Mouse (Mus musculus) hindbrain, embryonic 13.5 days (tissue): ENCODE results near the gene Tsr1. TPM values are rescaled to one million over a fixed set of nuclear protein-coding genes. Genes with fewer than 3 reads are reported as not detected.

ENCODE experiments used
- ATAC-seq: fragments of 200-750 bp; cut with Nextera tagmentation; 2 replicates; pipeline ENCODE4 v1.8.0; 2017; ENCODE audit warnings: moderate TSS enrichment; ENCODE audit not compliant: low FRiP score
- H3K27ac ChIP-seq: fragments of 300-500 bp; sonication (generic); 2 replicates; pipeline ENCODE4 v1.5.1; 2015; ENCODE audit warnings: inconsistent platforms, mild to moderate bottlenecking, moderate library complexity
- H3K27me3 ChIP-seq: fragments of 300-500 bp; sonication (generic); 2 replicates; pipeline ENCODE4 v1.6.1; 2015; ENCODE audit warnings: mild to moderate bottlenecking, inconsistent platforms
- H3K36me3 ChIP-seq: fragments of 300-500 bp; sonication (generic); 2 replicates; pipeline ENCODE4 v1.6.1; 2015; ENCODE audit warnings: mild to moderate bottlenecking, inconsistent platforms
- H3K4me1 ChIP-seq: fragments of 300-500 bp; sonication (generic); replicated peaks from 2 replicates; pipeline ENCODE4 v1.6.1; 2015; ENCODE audit warnings: inconsistent platforms
- H3K4me2 ChIP-seq: fragments of 300-500 bp; sonication (generic); 2 replicates; pipeline ENCODE4 v1.6.1; 2015; ENCODE audit warnings: inconsistent platforms, mild to moderate bottlenecking, moderate library complexity
- H3K4me3 ChIP-seq: fragments of 300-500 bp; sonication (generic); 2 replicates; pipeline ENCODE4 v1.5.1; 2015; ENCODE audit warnings: mild to moderate bottlenecking, inconsistent platforms
- H3K9ac ChIP-seq: fragments of 300-500 bp; sonication (generic); 2 replicates; pipeline ENCODE4 v1.6.1; 2015; ENCODE audit warnings: mild to moderate bottlenecking, inconsistent platforms
- H3K9me3 ChIP-seq: fragments of 300-500 bp; sonication (generic); 2 replicates; pipeline ENCODE4 v1.6.1; 2016; ENCODE audit warnings: inconsistent platforms
- WGBS: fragments of 180-500 bp; shearing (Covaris S2); methylation state at CpG from one replicate; pipeline ENCODE4 v1.1.7; 2015; 5-methylcytosine and 5-hydroxymethylcytosine counted together
- polyA plus RNA-seq: library from polyadenylated mRNA; unstranded; fragments of >200 nt; fragmentation: Nextera tagmentation; extraction: Ambion mirVana; gene quantifications from 2 replicates; pipeline ENCODE4 v1.2.1, GENCODE M21; 2015

Gene Tsr1
- polyA plus RNA-seq, 1 experiment from 2014 or later: 29.4 TPM

DNA sequence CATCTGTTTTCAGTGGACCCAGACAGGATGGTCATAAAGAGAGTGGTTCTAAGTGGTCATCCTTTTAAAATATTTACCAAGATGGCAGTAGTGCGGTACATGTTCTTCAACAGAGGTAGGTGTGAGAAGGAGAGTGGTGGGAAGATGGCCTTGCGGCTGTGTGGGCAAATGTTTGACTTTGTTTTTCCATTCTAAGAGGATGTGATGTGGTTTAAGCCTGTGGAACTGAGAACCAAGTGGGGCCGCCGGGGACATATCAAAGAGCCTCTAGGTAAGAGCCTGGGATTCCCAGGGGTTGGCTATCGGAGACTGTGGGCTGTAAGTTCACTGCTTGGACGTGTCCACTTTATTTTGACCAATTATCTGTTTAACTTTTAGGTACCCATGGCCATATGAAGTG lies 10.0 kb downstream of the Tsr1 start:
- no peak for ATAC-seq
- Histone ChIP-seq H3K4me1 (no peaks in the 10 kb centered on the region), H3K36me3 (peaks cover 78% of the 10 kb centered on the region), H3K9ac (no peak overlapping the region), H3K27ac (no peak overlapping the region), H3K9me3 (no peaks in the 10 kb centered on the region), H3K27me3 (no peaks in the 10 kb centered on the region), H3K4me2 (no peak overlapping the region), H3K4me3 (no peak overlapping the region)
- WGBS: 96% methylated on average over 6 of the region's 6 CpGs

DNA sequence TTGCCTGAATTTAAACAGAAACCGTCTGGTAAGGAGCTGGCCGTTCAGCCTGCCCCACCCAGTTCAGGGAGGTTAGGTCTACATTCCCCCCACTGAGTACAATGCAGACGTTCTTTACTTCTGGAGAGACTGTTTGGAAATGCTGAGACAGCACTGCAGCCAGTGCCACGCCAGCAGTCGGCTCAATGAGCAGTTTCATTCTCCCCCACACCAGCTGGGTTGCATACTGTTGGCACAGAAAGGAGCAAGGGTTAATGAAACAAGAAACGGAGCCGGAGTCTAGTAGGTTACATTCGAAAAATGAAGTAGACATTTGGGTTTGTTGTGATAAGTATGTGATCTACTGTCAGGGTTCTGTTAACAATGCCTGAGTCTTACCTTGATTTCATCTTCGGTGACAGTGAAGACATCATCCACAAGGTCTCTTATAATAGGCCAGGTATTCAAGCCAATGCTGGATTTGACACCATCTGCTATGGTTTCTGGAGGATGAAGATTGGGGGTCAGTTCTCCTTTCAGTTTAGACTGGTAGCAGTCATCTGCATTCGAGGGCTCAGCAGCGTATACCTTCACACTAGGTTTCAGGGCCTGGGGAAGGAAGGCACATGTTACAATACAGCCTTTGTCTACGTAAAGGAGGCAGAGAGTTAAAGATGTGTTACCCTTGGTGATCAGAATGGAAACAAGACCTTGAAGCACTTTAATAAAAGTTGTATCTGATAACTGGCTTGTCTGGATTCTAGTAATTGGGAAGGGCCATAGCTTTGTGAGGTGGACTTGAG lies 10.9 kb downstream of the Tsr1 start:
- peaks cover 69% of the 10 kb centered on the region for H3K36me3 ChIP-seq
- no peak overlapping the region for H3K27ac ChIP-seq
- no peak for ATAC-seq
- WGBS: 87% methylated on average over 12 of the region's 12 CpGs
- no peaks in the 10 kb centered on the region for H3K9me3 ChIP-seq
- H3K4me1 ChIP-seq: no peaks in the 10 kb centered on the region
- no peak overlapping the region for H3K4me2 ChIP-seq
- no peaks in the 10 kb centered on the region for H3K27me3 ChIP-seq
- H3K9ac ChIP-seq: no peak overlapping the region
- H3K4me3 ChIP-seq: no peak overlapping the region

- no peak for ATAC-seq
- peaks cover 57% of the 10 kb centered on the region for H3K36me3 ChIP-seq
- H3K9me3 ChIP-seq: no peaks in the 10 kb centered on the region
- no peaks in the 10 kb centered on the region for H3K27me3 ChIP-seq
- H3K4me3 ChIP-seq: no peak overlapping the region
- H3K9ac ChIP-seq: no peak overlapping the region
- 86% methylated on average over 4 of the region's 4 CpGs for WGBS
- H3K4me2 ChIP-seq: no peak overlapping the region
- H3K4me1 ChIP-seq: no peaks in the 10 kb centered on the region
- H3K27ac ChIP-seq: no peak overlapping the region
Observed at GRCm38 (mm10) chr11:74909978-74910377, 12.1 kb downstream of the Tsr1 start.

GRCm38 (mm10) chr11:74912492-74912891 lies 14.6 kb downstream of the Tsr1 start:
- no peak overlapping the region for H3K9ac ChIP-seq
- H3K36me3 ChIP-seq: peaks cover 39% of the 10 kb centered on the region
- no peaks in the 10 kb centered on the region for H3K4me1 ChIP-seq
- H3K4me3 ChIP-seq: no peak overlapping the region
- no peak overlapping the region for H3K4me2 ChIP-seq
- no peaks in the 10 kb centered on the region for H3K9me3 ChIP-seq
- H3K27me3 ChIP-seq: no peaks in the 10 kb centered on the region
- ATAC-seq: no peak
- no peak overlapping the region for H3K27ac ChIP-seq
- 88% methylated on average over 3 of the region's 3 CpGs for WGBS

DNA sequence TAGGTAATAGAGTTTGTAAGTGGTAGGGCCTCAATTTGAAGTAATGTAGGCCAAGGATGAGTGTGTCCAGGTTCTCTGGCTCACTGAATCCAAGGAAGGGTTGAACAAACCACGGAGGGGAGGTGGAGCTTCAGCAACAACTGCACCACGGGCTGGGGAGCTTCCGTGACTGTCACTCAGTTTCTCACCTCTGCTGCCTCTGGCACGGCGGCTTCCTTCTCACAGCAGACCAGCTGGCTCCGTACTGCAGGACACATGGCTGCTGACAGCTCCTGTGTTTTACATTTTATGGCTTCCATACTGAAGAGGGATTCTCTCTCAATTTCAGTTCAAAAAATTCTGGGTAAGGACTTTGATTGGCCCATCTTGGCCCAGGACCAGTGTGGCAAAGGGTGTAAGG lies 21.4 kb downstream of the Tsr1 start:
- WGBS: 86% methylated on average over 6 of the region's 6 CpGs
- Histone ChIP-seq H3K27ac (no peak overlapping the region), H3K9ac (no peak overlapping the region), H3K27me3 (no peaks in the 10 kb centered on the region), H3K36me3 (peaks cover 30% of the 10 kb centered on the region), H3K4me1 (peaks cover 17% of the 10 kb centered on the region), H3K4me2 (no peak overlapping the region), H3K4me3 (no peak overlapping the region), H3K9me3 (no peaks in the 10 kb centered on the region)
- no peak for ATAC-seq

DNA sequence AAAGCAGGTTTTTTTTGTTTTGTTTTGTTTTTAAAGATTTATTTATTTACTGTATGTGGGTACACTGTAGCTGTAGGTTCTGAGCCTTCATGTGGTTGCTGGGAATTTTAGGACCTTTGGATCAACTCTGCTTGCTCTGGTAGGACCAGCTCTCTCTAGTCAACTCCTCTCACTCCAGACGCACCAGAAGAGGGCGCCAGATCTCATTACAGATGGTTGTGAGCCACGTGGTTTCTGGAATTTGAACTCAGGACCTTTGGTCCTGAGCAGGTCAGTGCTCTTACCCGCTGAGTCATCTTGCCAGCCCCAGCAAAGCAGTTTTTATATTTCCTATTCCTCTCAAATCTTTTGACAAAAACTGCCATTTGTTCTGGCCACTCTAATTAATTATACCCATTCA lies 26.3 kb downstream of the Tsr1 start:
- Histone ChIP-seq H3K9ac (no peak overlapping the region), H3K9me3 (no peaks in the 10 kb centered on the region), H3K4me1 (peaks cover 35% of the 10 kb centered on the region), H3K27ac (no peak overlapping the region), H3K27me3 (no peaks in the 10 kb centered on the region), H3K4me2 (peak overlapping the region; percentile 69; the same call in 1 of the 2 replicates), H3K4me3 (peak overlapping the region; percentile 90), H3K36me3 (peaks cover 6% of the 10 kb centered on the region)
- WGBS: 67% methylated on average over 4 of the region's 4 CpGs
- no peak for ATAC-seq

DNA sequence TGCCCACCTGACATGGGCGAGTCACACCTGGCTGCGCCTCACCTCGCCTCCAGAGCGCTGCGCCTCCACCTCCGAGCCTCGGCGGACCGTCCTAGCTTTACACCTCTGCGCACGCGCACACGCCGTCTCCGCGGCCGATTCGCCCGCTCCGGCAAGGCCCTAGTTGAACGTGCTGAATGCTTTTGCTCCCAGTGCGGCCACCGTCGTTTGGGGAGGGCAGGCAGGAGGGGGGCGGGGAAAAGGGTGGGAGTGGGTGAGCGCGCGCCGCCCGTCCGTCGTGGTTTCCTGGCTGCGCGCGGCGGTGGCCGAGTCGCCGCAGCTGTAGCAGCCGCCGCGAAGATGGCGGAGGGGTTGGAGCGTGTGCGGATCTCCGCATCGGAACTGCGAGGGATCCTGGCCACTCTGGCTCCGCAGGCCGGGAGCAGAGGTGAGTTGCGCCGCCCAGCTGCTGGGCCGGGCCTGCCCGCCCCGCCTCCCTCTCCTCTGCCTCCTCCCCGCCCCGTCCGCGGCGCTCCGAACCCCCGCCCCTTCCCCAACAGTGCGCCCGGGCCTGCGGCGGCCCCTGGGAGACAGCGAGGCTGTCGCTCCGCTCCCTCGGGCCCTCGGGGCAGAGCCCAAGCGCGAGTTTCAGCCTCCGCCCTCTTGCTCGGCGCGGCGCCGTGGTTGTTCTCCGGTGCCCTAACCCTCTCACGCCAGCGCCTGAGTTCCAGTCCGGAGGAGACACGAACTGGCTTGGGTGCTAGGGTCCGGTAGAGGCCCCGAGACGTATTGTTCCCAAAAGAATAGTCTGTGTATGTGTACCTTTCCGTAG lies 27.9 kb downstream of the Tsr1 start, which contains the start of the genes Smg6 and Srr:
TSS of gene Smg6 (plus strand) at position 247 of the 811 bp plus-strand sequence.
TSS of gene Srr (minus strand) at position 372 of the 811 bp plus-strand sequence.
- Histone ChIP-seq H3K9me3 (no peaks in the 10 kb centered on the region), H3K27ac (peak within 1 kb of the TSS; percentile 98), H3K4me2 (peak within 1 kb of the TSS; percentile 69), H3K4me3 (peak within 1 kb of the TSS; percentile 90), H3K27me3 (no peaks in the 10 kb centered on the region), H3K36me3 (peaks cover 10% of the 10 kb centered on the region), H3K9ac (peak within 1 kb of the TSS; percentile 93), H3K4me1 (peaks cover 36% of the 10 kb centered on the region)
- under 1% methylated on average over 78 of the region's 88 CpGs for WGBS
- peak; percentile 94 for ATAC-seq

DNA sequence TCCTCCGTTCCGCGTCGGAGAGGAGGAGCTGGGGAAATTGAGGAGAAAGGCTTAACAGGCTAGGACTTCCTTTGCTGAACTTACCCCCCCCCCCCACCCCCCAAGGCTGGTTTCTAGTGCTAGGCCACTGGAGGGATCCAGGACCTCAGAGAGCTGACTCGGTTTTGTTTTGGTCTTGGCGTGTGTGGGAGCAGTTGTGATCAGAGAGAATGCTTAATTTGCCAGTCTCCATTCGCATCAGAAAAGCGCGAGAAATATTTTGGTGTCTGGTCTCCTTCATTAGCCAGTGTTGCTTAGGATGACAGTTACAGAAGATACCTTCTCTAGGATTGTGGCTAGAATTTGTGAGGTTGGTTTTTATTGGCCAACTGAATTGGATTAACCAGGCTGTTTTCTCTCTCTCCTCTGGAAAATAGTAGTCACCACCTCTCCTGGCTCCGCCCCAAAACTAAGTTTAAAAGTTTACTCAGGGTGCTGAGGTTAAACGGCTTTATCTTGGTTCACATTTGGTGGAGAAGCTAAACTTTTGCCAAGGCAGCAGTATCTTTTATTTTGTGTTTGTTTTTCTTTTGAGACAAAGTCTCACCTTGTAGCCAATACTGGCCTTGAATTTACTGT lies 28.6 kb downstream of the Tsr1 start:
- no peak; the same call in 1 of the 2 replicates for ATAC-seq
- Histone ChIP-seq H3K9me3 (no peaks in the 10 kb centered on the region), H3K4me2 (peak overlapping the region; percentile 69), H3K27ac (peak overlapping the region; percentile 98), H3K27me3 (no peaks in the 10 kb centered on the region), H3K4me3 (peak overlapping the region; percentile 90), H3K36me3 (peaks cover 15% of the 10 kb centered on the region), H3K4me1 (peaks cover 36% of the 10 kb centered on the region), H3K9ac (peak overlapping the region; percentile 93)
- 6% methylated on average over 11 of the region's 11 CpGs for WGBS

GRCm38 (mm10) chr11:74927236-74927725 lies 29.4 kb downstream of the Tsr1 start:
- Histone ChIP-seq H3K4me2 (peak overlapping the region; percentile 69), H3K9ac (no peak overlapping the region), H3K4me3 (no peak overlapping the region), H3K27ac (no peak overlapping the region), H3K27me3 (no peaks in the 10 kb centered on the region), H3K4me1 (peaks cover 36% of the 10 kb centered on the region), H3K36me3 (peaks cover 23% of the 10 kb centered on the region), H3K9me3 (no peaks in the 10 kb centered on the region)
- WGBS: 91% methylated on average over 2 of the region's 2 CpGs
- no peak for ATAC-seq

DNA sequence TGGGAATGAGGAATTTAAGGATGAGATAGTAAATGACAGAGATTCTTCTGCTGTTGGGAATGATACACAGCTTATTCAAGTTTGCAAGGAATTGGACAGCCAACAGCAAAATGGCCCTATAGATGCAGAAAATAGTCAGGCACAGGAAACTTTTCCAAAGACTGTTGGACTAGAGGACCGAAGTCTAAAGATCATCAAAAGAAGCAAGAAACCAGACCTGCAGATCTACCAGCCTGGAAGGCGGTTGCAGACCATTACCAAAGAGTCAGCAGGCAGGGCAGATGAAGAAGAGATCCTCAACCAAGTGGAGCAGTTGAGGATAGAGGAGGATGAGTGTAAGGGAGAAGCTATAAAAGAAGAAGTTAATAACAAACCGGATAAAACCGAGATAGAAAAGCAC lies 31.2 kb downstream of the Tsr1 start:
- Histone ChIP-seq H3K4me3 (no peak overlapping the region), H3K9ac (no peak overlapping the region), H3K27me3 (no peaks in the 10 kb centered on the region), H3K4me1 (peaks cover 25% of the 10 kb centered on the region), H3K36me3 (peaks cover 42% of the 10 kb centered on the region), H3K4me2 (no peak overlapping the region), H3K9me3 (no peaks in the 10 kb centered on the region), H3K27ac (no peak overlapping the region)
- ATAC-seq: no peak
- WGBS: 75% methylated on average over 4 of the region's 4 CpGs

- 89% methylated on average over 7 of the region's 7 CpGs for WGBS
- ATAC-seq: no peak
- Histone ChIP-seq H3K9me3 (no peaks in the 10 kb centered on the region), H3K27ac (no peak overlapping the region), H3K4me3 (no peak overlapping the region), H3K9ac (no peak overlapping the region), H3K4me1 (peaks cover 17% of the 10 kb centered on the region), H3K36me3 (peaks cover 53% of the 10 kb centered on the region), H3K4me2 (no peak overlapping the region), H3K27me3 (no peaks in the 10 kb centered on the region)
Observed at GRCm38 (mm10) chr11:74930391-74930790, 32.5 kb downstream of the Tsr1 start.

- Histone ChIP-seq H3K27ac (no peak overlapping the region), H3K4me1 (no peaks in the 10 kb centered on the region), H3K9ac (no peak overlapping the region), H3K4me3 (no peak overlapping the region), H3K36me3 (peaks cover 34% of the 10 kb centered on the region), H3K9me3 (no peaks in the 10 kb centered on the region), H3K4me2 (no peak overlapping the region), H3K27me3 (no peaks in the 10 kb centered on the region)
- ATAC-seq: no peak
- WGBS: 77% methylated on average over 3 of the region's 3 CpGs
Observed at GRCm38 (mm10) chr11:74946348-74946747, 48.5 kb downstream of the Tsr1 start.
